Mouse (Mus musculus) neural tube, embryonic 14.5 days (tissue): Measurements from ENCODE around the gene Mob1b. TPM values are rescaled to one million over a fixed set of nuclear protein-coding genes. Genes with fewer than 3 reads are reported as not detected.

Experiments
- ATAC-seq: fragments of 200-750 bp; cut with Nextera tagmentation; 2 replicates; pipeline ENCODE4 v1.8.0; 2017; ENCODE audit warnings: low read depth, mild to moderate bottlenecking, moderate TSS enrichment, moderate library complexity
- H3K27ac ChIP-seq: fragments of 300-500 bp; sonication (generic); 2 replicates; pipeline ENCODE4 v1.5.1; 2014; ENCODE audit warnings: low read depth, mild to moderate bottlenecking, control low read depth, low read length, moderate library complexity, mixed read lengths
- H3K27me3 ChIP-seq: fragments of 300-500 bp; sonication (generic); 2 replicates; pipeline ENCODE4 v1.6.1; 2014; ENCODE audit warnings: low read length; ENCODE audit not compliant: control insufficient read depth, insufficient read depth
- H3K36me3 ChIP-seq: fragments of 300-500 bp; sonication (generic); 2 replicates; pipeline ENCODE4 v1.6.1; 2014; ENCODE audit warnings: low read length, mixed read lengths; ENCODE audit not compliant: control insufficient read depth, insufficient read depth
- H3K4me1 ChIP-seq: fragments of 300-500 bp; sonication (generic); 2 replicates; pipeline ENCODE4 v1.6.1; 2014; ENCODE audit warnings: low read length; ENCODE audit not compliant: control insufficient read depth, insufficient read depth
- H3K4me2 ChIP-seq: fragments of 300-500 bp; sonication (generic); 2 replicates; pipeline ENCODE4 v1.6.1; 2014; ENCODE audit warnings: mild to moderate bottlenecking, low read depth, low read length, control low read depth
- H3K4me3 ChIP-seq: fragments of 300-500 bp; sonication (generic); 2 replicates; pipeline ENCODE4 v1.5.1; 2014; ENCODE audit warnings: low read depth, low read length, control low read depth, mixed read lengths
- H3K9ac ChIP-seq: fragments of 300-500 bp; sonication (generic); replicated peaks from 2 replicates; pipeline ENCODE4 v1.6.1; 2014; ENCODE audit warnings: low read depth, mild to moderate bottlenecking, control low read depth, low read length, mixed read lengths
- H3K9me3 ChIP-seq: fragments of 300-500 bp; sonication (generic); 2 replicates; pipeline ENCODE4 v1.6.1; 2016; ENCODE audit warnings: low read length; ENCODE audit not compliant: control insufficient read depth
- WGBS: fragments of 180-500 bp; shearing (Covaris S2); extraction: QIAGEN DNeasy Blood & Tissue Kit; methylation state at CpG from one replicate; pipeline ENCODE4 v1.1.7; 2014; 5-methylcytosine and 5-hydroxymethylcytosine counted together
- polyA plus RNA-seq: library from polyadenylated mRNA; unstranded; fragments of >200 nt; fragmentation: Nextera tagmentation; extraction: Ambion mirVana; gene quantifications from 2 replicates; pipeline ENCODE4 v1.2.1, GENCODE M21; 2014

Mob1b gene
- polyA plus RNA-seq, 1 experiment from 2014 or later = 15.2 TPM

GRCm38 (mm10) chr5:88693057-88693456, 27.6 kb upstream of the Mob1b start:
- no peak overlapping the region for H3K9ac ChIP-seq
- no peaks in the 10 kb centered on the region for H3K27me3 ChIP-seq
- no peaks in the 10 kb centered on the region for H3K4me1 ChIP-seq
- no peak overlapping the region for H3K4me3 ChIP-seq
- no peak overlapping the region for H3K4me2 ChIP-seq
- H3K36me3 ChIP-seq = no peaks in the 10 kb centered on the region
- H3K27ac ChIP-seq = no peak overlapping the region
- ATAC-seq = no peak
- no peaks in the 10 kb centered on the region for H3K9me3 ChIP-seq

GRCm38 (mm10) chr5:88697291-88697690, 23.4 kb upstream of the Mob1b start:
- H3K4me2 ChIP-seq = no peak overlapping the region
- no peak for ATAC-seq
- no peaks in the 10 kb centered on the region for H3K4me1 ChIP-seq

GRCm38 (mm10) chr5:88699251-88699913, 21.3 kb upstream of the Mob1b start:
- Histone ChIP-seq H3K9ac (no peak overlapping the region), H3K4me1 (no peaks in the 10 kb centered on the region), H3K27me3 (no peaks in the 10 kb centered on the region), H3K9me3 (no peaks in the 10 kb centered on the region), H3K4me3 (no peak overlapping the region), H3K4me2 (no peak overlapping the region), H3K27ac (no peak overlapping the region), H3K36me3 (no peaks in the 10 kb centered on the region)
- WGBS = 83% methylated on average over 4 of the region's 4 CpGs
- no peak for ATAC-seq

More at GRCm38 (mm10) chr5:88697291-88697690, 23.4 kb upstream of the Mob1b start:
- H3K9ac ChIP-seq = no peak overlapping the region
- H3K36me3 ChIP-seq = no peaks in the 10 kb centered on the region
- no peak overlapping the region for H3K4me3 ChIP-seq
- no peaks in the 10 kb centered on the region for H3K27me3 ChIP-seq
- H3K9me3 ChIP-seq = no peaks in the 10 kb centered on the region
- no peak overlapping the region for H3K27ac ChIP-seq
- 74% methylated on average over 5 of the region's 5 CpGs for WGBS

- no peak for ATAC-seq
- 82% methylated on average over 4 of the region's 4 CpGs for WGBS
These were observed 18.6 kb upstream of the Mob1b start for GRCm38 (mm10) chr5:88702041-88702440.

GRCm38 (mm10) chr5:88703551-88703950, 17.1 kb upstream of the Mob1b start:
- Histone ChIP-seq H3K4me3 (no peak overlapping the region), H3K4me1 (no peaks in the 10 kb centered on the region), H3K9ac (no peak overlapping the region), H3K9me3 (no peaks in the 10 kb centered on the region), H3K4me2 (no peak overlapping the region), H3K27ac (no peak overlapping the region), H3K36me3 (no peaks in the 10 kb centered on the region), H3K27me3 (no peaks in the 10 kb centered on the region)
- ATAC-seq = no peak
- WGBS = 86% methylated on average over 4 of the region's 4 CpGs

More at GRCm38 (mm10) chr5:88702041-88702440, 18.6 kb upstream of the Mob1b start:
- Histone ChIP-seq H3K36me3 (no peaks in the 10 kb centered on the region), H3K4me1 (no peaks in the 10 kb centered on the region), H3K9me3 (no peaks in the 10 kb centered on the region), H3K27ac (no peak overlapping the region), H3K4me3 (no peak overlapping the region), H3K9ac (no peak overlapping the region), H3K27me3 (no peaks in the 10 kb centered on the region), H3K4me2 (no peak overlapping the region)

- no peak overlapping the region for H3K4me3 ChIP-seq
- H3K4me2 ChIP-seq = no peak overlapping the region
- no peak for ATAC-seq
- H3K27me3 ChIP-seq = no peaks in the 10 kb centered on the region
- H3K36me3 ChIP-seq = no peaks in the 10 kb centered on the region
- no peak overlapping the region for H3K9ac ChIP-seq
- no peaks in the 10 kb centered on the region for H3K9me3 ChIP-seq
- no peaks in the 10 kb centered on the region for H3K4me1 ChIP-seq
- H3K27ac ChIP-seq = no peak overlapping the region
These were observed 9.5 kb upstream of the Mob1b start for GRCm38 (mm10) chr5:88711128-88711527.

- Histone ChIP-seq H3K4me1 (no peaks in the 10 kb centered on the region), H3K27me3 (no peaks in the 10 kb centered on the region), H3K27ac (no peak overlapping the region), H3K9ac (no peak overlapping the region), H3K36me3 (no peaks in the 10 kb centered on the region), H3K4me2 (no peak overlapping the region), H3K9me3 (no peaks in the 10 kb centered on the region), H3K4me3 (no peak overlapping the region)
- ATAC-seq = no peak
- 44% methylated on average over 10 of the region's 10 CpGs for WGBS
These were observed 8.9 kb upstream of the Mob1b start for GRCm38 (mm10) chr5:88711618-88712224.

GRCm38 (mm10) chr5:88712328-88712727, 8.3 kb upstream of the Mob1b start:
- Histone ChIP-seq H3K4me3 (no peak overlapping the region), H3K36me3 (no peaks in the 10 kb centered on the region), H3K27ac (no peak overlapping the region), H3K4me1 (no peaks in the 10 kb centered on the region), H3K27me3 (no peaks in the 10 kb centered on the region), H3K9me3 (no peaks in the 10 kb centered on the region), H3K4me2 (no peak overlapping the region), H3K9ac (no peak overlapping the region)
- ATAC-seq = no peak
- WGBS = 83% methylated on average over 6 of the region's 6 CpGs

- no peak overlapping the region for H3K4me2 ChIP-seq
- H3K4me1 ChIP-seq = no peaks in the 10 kb centered on the region
- no peak overlapping the region for H3K27ac ChIP-seq
- no peak overlapping the region for H3K9ac ChIP-seq
- 92% methylated on average over 2 of the region's 2 CpGs for WGBS
- H3K27me3 ChIP-seq = no peaks in the 10 kb centered on the region
- no peak for ATAC-seq
- no peaks in the 10 kb centered on the region for H3K9me3 ChIP-seq
- no peaks in the 10 kb centered on the region for H3K36me3 ChIP-seq
- no peak overlapping the region for H3K4me3 ChIP-seq
These were observed 3.7 kb upstream of the Mob1b start for GRCm38 (mm10) chr5:88716983-88717382.
